Mouse (Mus musculus): ENCODE results near the gene March8.

Gene March8

GRCm38 (mm10) chr6:116337835-116338501 lies at the start of gene March8:
TSS of gene March8 (plus strand) at chr6:116338024.
- DNase-seq (ENCODE audit: low read depth, low spot score), result peak; percentile 86

- DNase-seq (ENCODE audit: low read depth, low spot score), result no peak
These were observed 26.4 kb upstream of the March8 start for GRCm38 (mm10) chr6:116311411-116311810.

- no peak for DNase-seq (ENCODE audit: low read depth, low spot score)
These were observed 18.6 kb upstream of the March8 start for GRCm38 (mm10) chr6:116319259-116319658.

GRCm38 (mm10) chr6:116326641-116327040 lies 11.2 kb upstream of the March8 start:
- DNase-seq (ENCODE audit: low read depth, low spot score), result no peak

- no peak for DNase-seq (ENCODE audit: low read depth, low spot score)
These were observed 6.4 kb upstream of the March8 start for GRCm38 (mm10) chr6:116331396-116331795.

GRCm38 (mm10) chr6:116337466-116337834 lies 374 bp upstream of the March8 start:
- DNase-seq (ENCODE audit: low read depth, low spot score), result no peak

GRCm38 (mm10) chr6:116338520-116338919 lies 696 bp downstream of the March8 start:
- DNase-seq (ENCODE audit: low read depth, low spot score), result no peak

GRCm38 (mm10) chr6:116339088-116339487 lies 1.3 kb downstream of the March8 start:
- DNase-seq (ENCODE audit: low read depth, low spot score), result no peak

- no peak for DNase-seq (ENCODE audit: low read depth, low spot score)
These were observed 2.7 kb downstream of the March8 start for GRCm38 (mm10) chr6:116340521-116340920.

GRCm38 (mm10) chr6:116347953-116348352 lies 10.1 kb downstream of the March8 start:
- no peak for DNase-seq (ENCODE audit: low read depth, low spot score)

- DNase-seq (ENCODE audit: low read depth, low spot score), result no peak
These were observed 12.2 kb downstream of the March8 start for GRCm38 (mm10) chr6:116349997-116350396.

- no peak for DNase-seq (ENCODE audit: low read depth, low spot score)
These were observed 12.8 kb downstream of the March8 start for GRCm38 (mm10) chr6:116350643-116351042.

- no peak for DNase-seq (ENCODE audit: low read depth, low spot score)
These were observed 13.7 kb downstream of the March8 start for GRCm38 (mm10) chr6:116351534-116351933.

- no peak for DNase-seq (ENCODE audit: low read depth, low spot score)
These were observed 15.6 kb downstream of the March8 start for GRCm38 (mm10) chr6:116353428-116353827.

- DNase-seq (ENCODE audit: low read depth, low spot score), result peak; percentile 87
These were observed 18.6 kb downstream of the March8 start for GRCm38 (mm10) chr6:116356311-116356947.

GRCm38 (mm10) chr6:116356948-116357325 lies 19.1 kb downstream of the March8 start:
- no peak for DNase-seq (ENCODE audit: low read depth, low spot score)

- no peak for DNase-seq (ENCODE audit: low read depth, low spot score)
These were observed 20.2 kb downstream of the March8 start for GRCm38 (mm10) chr6:116358056-116358455.

- no peak for DNase-seq (ENCODE audit: low read depth, low spot score)
These were observed 21.4 kb downstream of the March8 start for GRCm38 (mm10) chr6:116359256-116359655.

GRCm38 (mm10) chr6:116361463-116361862 lies 23.6 kb downstream of the March8 start:
- no peak for DNase-seq (ENCODE audit: low read depth, low spot score)

- no peak for DNase-seq (ENCODE audit: low read depth, low spot score)
These were observed 24.2 kb downstream of the March8 start for GRCm38 (mm10) chr6:116361993-116362392.

GRCm38 (mm10) chr6:116367971-116368370 lies 30.1 kb downstream of the March8 start:
- no peak for DNase-seq (ENCODE audit: low read depth, low spot score)

- DNase-seq (ENCODE audit: low read depth, low spot score), result no peak
These were observed 32.0 kb downstream of the March8 start for GRCm38 (mm10) chr6:116369811-116370210.

- DNase-seq (ENCODE audit: low read depth, low spot score), result no peak
These were observed 32.6 kb downstream of the March8 start for GRCm38 (mm10) chr6:116370216-116370976.

All from R1 (cell line).